In the genomic region with DNA sequence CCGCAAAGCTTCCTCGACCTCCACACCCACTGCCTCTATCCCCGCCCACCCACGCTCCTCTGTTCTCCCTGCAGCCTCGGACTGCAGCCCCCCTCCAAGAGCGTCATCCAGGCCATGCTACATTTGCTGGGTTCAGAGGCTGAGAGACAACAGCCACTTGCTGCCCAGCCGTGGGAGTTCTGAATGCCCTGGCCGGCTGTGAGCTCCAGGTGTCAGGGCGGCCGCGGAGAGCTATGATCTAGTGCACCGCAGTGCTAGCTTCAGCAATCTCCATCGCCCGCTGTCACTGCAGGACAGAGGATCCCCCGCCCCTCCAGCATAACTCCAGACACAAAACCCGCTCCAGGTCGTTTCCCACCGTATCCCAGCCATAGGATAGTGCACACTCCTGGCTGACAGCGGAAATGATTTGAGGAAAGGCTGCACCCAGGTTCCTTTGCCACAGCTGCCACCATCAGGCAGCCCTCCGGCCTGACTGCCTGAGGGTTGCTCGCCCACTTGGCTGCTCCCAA, we compare ENCODE assay signal across 8 mouse cellular contexts. TPM values are rescaled to one million over a fixed set of nuclear protein-coding genes. Genes with fewer than 3 reads are reported as not detected.
DNase-seq lines count a peak whose midpoint lies in the region; ATAC-seq lines count a peak whose summit lies in the region.

No protein-coding gene starts in this region.

- H3K36me3 ChIP-seq in neural tube, embryonic 11.5 days (ENCODE audit: control insufficient read depth, insufficient read depth, low read length), result no peaks in the 10 kb centered on the region
- no peaks in the 10 kb centered on the region for H3K36me3 ChIP-seq in hindbrain, embryonic 12.5 days
- H3K36me3 ChIP-seq in limb, embryonic 13.5 days, result no peaks in the 10 kb centered on the region

- no peaks in the 10 kb centered on the region for H3K9me3 ChIP-seq in neural tube, embryonic 11.5 days (ENCODE audit: control insufficient read depth, low read length)
- H3K9me3 ChIP-seq in hindbrain, embryonic 12.5 days (replicated peaks), result no peaks in the 10 kb centered on the region
- H3K9me3 ChIP-seq in limb, embryonic 13.5 days, result no peaks in the 10 kb centered on the region

- peak; percentile 48 for ATAC-seq in neural tube, embryonic 11.5 days (ENCODE audit: insufficient read depth, low FRiP score, low TSS enrichment)
- peak; percentile 47 for ATAC-seq in hindbrain, embryonic 12.5 days (ENCODE audit: low FRiP score)
- peak; percentile 38; the same call in 1 of the 2 replicates for ATAC-seq in limb, embryonic 13.5 days (ENCODE audit: low FRiP score, low read depth)

- no peak overlapping the region for H3K27ac ChIP-seq in neural tube, embryonic 11.5 days (ENCODE audit: low read depth, low read length)
- H3K27ac ChIP-seq in hindbrain, embryonic 12.5 days, result no peak overlapping the region
- H3K27ac ChIP-seq in limb, embryonic 13.5 days, result no peak overlapping the region

- H3K4me2 ChIP-seq in neural tube, embryonic 11.5 days (ENCODE audit: low read depth), result peak overlapping the region; percentile 83
- peak overlapping the region; percentile 92 for H3K4me2 ChIP-seq in hindbrain, embryonic 12.5 days (replicated peaks)
- peak overlapping the region; percentile 71 for H3K4me2 ChIP-seq in limb, embryonic 13.5 days (replicated peaks)

- DNase-seq in neural tube, embryonic 11.5 days (ENCODE audit: low spot score), result peak; percentile 41
- DNase-seq in neural tube, embryonic 10.5 days (ENCODE audit: extremely low spot score, low spot score), result no peak
- peak; percentile 57 for DNase-seq in embryo, embryonic 11 days
- DNase-seq in retina, postnatal 1 day, result peak; percentile 65
- DNase-seq in urinary bladder, adult 18-20 months (ENCODE audit: low spot score in 2 of 2), result no peak
- DNase-seq in gastrocnemius, postnatal 36 days, result no peak

- peak overlapping the region; percentile 42 for H3K4me3 ChIP-seq in neural tube, embryonic 11.5 days (ENCODE audit: low read depth, low read length)
- peak overlapping the region; percentile 47 for H3K4me3 ChIP-seq in hindbrain, embryonic 12.5 days
- H3K4me3 ChIP-seq in limb, embryonic 13.5 days, result peak overlapping the region; percentile 43

- H3K4me1 ChIP-seq in neural tube, embryonic 11.5 days (ENCODE audit: control insufficient read depth, insufficient read depth, low read length), result peaks cover 12% of the 10 kb centered on the region
- H3K4me1 ChIP-seq in hindbrain, embryonic 12.5 days, result peaks cover 15% of the 10 kb centered on the region
- H3K4me1 ChIP-seq in limb, embryonic 13.5 days, result peaks cover 23% of the 10 kb centered on the region

- peak overlapping the region; percentile 43 for H3K9ac ChIP-seq in neural tube, embryonic 11.5 days (ENCODE audit: low read length)
- peak overlapping the region; percentile 62 for H3K9ac ChIP-seq in hindbrain, embryonic 12.5 days
- H3K9ac ChIP-seq in limb, embryonic 13.5 days, result peak overlapping the region; percentile 51; the same call in 1 of the 2 replicates

- H3K27me3 ChIP-seq in neural tube, embryonic 11.5 days (ENCODE audit: control insufficient read depth, insufficient read depth, low read length), result no peaks in the 10 kb centered on the region
- peaks cover 10% of the 10 kb centered on the region; the same call in 1 of the 2 replicates for H3K27me3 ChIP-seq in hindbrain, embryonic 12.5 days
- H3K27me3 ChIP-seq in limb, embryonic 13.5 days, result peaks cover 29% of the 10 kb centered on the region

- WGBS in neural tube, embryonic 11.5 days, result under 1% methylated on average over 21 of the region's 21 CpGs
- 2% methylated on average over 21 of the region's 21 CpGs for WGBS in hindbrain, embryonic 12.5 days
- 1% methylated on average over 21 of the region's 21 CpGs for WGBS in limb, embryonic 13.5 days

- intact Hi-C loops in gastrocnemius, postnatal 36 days (cut with DNase I), result no loop called here

RNA-seq across cellular contexts. Expression of a gene that starts 1.7 kb away (rescaled TPM):
- 6.0 and 7.5 TPM in 2 replicates for polyA plus RNA-seq in neural tube, embryonic 11.5 days (2014; fragmentation: Nextera tagmentation; extraction: Ambion mirVana)
- 11.8 and 12.1 TPM in 2 replicates for polyA plus RNA-seq in hindbrain, embryonic 12.5 days (2016; fragmentation: Nextera tagmentation; extraction: Ambion mirVana)
- 0.72 and 0.81 TPM in 2 replicates for polyA plus RNA-seq in limb, embryonic 13.5 days (2015; fragmentation: Nextera tagmentation; extraction: Ambion mirVana)
- not detected for total RNA-seq in gastrocnemius, postnatal 36 days (2021)

Comparison
In these comparisons a context has a peak if more than half of its experiments do, and no peak if none do; other contexts are left out.
1. DNase-seq: peak in neural tube, embryonic 11.5 days (single experiment), embryo, embryonic 11 days (single experiment) and retina, postnatal 1 day (single experiment); none in neural tube, embryonic 10.5 days (single experiment), urinary bladder, adult 18-20 months (0 of 2) and gastrocnemius, postnatal 36 days (0 of 2).
2. Peak in every context shown above with its lines, with median percentiles within 50 percentile points of each other: ATAC-seq, H3K4me2 ChIP-seq, H3K4me3 ChIP-seq and H3K9ac ChIP-seq.